Mouse (Mus musculus): ENCODE data around the gene Pla2g4e.

The Pla2g4e gene

DNA sequence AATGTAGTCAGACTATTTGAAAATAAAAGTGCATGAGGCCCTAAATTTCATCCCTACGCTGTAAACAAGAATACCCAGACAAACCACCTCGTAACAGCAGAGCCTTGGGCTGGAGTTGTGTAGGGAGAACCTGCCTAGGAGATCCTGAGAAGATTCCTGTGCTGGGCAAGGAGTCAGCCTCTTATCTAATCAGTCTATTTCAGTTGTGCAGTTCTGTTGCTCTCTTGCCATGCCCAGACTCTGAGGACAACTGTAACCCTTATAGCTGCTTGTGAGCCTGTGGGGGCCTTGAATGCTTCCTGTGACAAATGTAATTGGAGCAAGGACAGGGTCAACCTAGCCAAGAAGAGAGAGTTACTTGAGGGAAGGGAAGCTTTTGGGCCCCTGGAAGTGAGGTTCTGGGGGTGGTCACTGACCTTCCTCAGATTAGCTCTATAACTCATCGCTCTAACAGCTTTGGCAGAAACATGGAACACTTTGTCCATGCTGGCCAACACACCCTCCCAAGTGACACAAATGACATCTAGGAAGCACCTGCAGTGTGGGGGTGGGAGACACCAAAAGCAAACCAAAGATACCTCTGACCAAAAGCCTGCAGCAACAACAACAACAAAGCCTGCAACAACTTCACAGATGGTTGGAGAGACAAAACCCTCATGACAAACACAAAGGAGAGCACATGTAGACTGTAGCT, 9.0 kb downstream of the Pla2g4e start:
- DNase-seq, result no peak

DNA sequence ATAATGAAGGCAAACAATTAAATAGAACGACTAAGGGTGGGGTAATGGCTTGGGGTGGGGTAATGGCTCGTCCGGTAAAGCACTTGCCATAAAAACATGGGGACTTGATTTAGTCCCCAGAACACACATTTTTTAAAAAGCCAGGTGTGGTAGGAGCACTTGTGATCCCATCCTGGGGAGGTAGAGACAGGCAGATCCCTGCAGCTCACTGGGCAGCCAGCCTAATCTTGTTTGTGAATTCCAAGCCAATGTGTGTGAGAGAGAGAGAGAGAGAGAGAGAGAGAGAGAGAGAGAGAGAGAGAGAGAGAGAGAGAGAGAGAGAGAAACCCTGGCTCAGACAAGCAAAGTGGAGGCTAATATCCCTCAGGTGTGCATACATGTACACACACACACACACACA, 9.8 kb downstream of the Pla2g4e start:
- peak; percentile 33 to 69 for DNase-seq

DNA sequence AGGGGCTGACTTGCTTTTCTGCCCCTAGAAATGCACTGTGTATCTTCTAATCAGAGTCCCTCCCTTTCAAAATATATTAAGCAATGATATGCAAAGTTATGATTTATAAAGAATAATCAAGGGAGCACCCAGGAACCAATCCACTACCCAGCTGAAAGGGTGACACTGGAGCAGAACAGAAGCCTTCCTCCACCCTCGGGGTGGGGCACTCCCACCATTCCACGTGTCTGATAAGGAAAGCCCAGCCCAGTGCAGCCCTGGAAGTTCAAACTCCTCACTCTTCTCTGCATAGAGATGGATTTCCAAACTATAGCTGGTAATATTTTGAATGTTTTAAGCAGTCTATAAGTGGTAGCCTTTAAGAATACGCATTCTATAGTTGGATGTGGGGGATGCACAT, 13.5 kb downstream of the Pla2g4e start:
- no peak for DNase-seq

DNA sequence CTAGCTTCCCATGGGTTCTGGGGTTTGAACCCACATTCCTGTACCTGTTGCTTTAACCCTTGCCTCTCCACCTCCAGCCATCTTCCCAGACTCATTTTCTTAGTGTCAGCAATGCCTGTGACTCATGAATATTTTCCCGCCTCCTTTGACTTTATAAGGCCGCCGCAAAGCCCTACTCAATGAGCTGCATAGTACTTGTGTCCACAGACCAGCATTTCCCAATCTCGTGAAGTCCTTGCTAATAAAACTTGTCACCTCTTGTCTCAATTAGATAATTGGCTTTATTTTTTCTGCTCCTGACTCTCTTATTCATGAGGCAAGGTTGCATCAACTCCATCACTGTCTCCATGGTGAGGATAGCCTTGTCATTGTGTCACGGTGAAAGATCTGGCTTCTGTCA, 30.5 kb downstream of the Pla2g4e start:
- no peak for DNase-seq

DNA sequence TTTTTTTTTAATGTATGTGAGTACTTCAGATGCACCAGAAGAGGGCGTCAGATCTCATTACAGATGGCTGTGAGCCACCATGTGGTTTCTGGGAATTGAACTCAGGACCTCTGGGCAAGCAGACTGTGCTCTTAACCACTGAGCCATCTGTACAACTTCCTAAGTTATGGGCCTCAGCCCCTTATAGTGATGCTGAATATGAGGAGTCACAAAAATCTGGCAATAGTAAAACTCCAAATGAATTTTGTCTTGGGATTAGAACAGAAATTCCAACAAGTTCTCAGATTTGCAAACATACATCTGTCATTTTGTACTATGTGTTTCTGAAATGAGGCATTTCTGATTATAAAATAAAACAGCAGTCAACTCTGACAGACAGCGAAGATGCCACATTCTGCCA, 33.7 kb downstream of the Pla2g4e start:
- DNase-seq, result no peak

DNA sequence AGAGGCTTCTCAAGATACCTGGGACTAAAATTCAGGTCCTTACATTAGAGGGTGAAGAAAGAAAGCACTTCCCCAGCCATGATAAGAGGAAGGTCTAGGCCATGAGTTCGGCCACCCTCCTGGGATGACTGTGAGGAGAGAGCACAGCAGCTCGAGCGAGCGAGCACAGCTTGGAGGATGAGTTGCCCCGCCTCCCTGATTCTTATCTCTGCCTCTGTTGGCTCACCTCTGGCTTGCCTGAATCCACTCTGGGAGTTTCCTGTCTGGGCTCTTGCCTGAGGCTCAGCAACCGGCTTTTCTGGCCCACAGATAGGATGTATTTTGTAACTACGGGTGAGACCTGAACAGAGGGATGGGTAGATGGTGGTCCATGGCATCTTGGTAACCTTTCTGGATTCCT, 37.2 kb downstream of the Pla2g4e start:
- no peak for DNase-seq

DNA sequence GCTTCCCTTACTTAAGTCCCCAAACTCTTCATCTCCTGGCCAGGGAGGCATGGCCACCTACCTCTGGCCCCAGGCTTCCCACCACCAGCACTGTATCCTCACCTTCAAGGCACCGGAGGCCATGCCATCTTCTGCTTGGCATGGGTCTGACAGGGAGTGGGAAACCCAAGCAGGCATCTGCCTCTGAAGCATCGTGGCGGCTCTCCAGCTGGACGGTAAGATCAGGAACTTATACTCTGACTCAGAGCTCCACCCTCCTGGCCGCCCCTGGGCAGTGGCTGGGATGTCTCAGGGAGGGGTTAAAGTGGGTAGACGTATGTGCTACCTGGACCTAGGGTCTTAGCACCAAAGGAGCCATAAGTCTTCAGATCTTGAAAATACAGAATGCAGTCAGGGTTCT, 38.1 kb downstream of the Pla2g4e start:
- DNase-seq, result peak in 1 of 2 experiments; percentile 46

DNA sequence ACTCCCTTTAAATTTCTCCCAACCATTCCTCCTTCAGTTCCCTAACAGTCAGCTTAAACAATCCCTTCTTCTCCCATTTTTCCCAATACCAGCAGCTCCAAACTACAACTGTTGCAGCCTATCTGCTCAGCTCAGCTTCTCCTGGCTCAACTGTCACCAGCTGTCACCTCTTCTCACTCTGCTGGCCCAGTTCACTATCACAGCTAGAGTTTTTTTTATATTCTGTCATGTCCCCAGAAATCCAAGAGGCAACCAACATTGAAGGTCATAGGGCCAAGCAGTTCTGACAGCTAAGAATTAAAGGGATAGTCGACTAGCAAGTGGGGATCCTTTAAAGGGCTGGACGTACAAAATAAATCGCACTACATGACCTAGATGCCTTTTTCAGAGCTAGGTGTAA, 41.4 kb downstream of the Pla2g4e start:
- peak; percentile 26 to 30 for DNase-seq

DNA sequence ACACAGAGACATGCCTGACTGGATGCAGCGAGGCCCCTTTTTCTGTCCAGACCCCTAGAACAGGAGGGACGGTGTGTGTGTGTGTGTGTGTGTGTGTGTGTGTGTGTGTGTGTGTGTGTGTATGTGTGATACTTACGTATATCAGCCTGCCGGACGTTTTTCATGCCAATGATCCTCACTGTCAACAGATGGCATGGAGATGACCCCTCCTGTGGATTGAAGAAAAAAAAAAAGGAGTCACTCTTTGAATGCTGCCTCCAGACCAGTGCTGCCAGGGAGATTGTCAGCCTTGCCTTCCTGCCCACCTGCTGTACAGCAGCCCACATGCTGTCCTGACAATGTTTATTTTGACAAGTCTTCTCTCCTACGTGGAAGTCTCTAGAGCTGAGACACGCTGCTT, 45.1 kb downstream of the Pla2g4e start:
- peak; percentile 61 to 68 for DNase-seq

DNA sequence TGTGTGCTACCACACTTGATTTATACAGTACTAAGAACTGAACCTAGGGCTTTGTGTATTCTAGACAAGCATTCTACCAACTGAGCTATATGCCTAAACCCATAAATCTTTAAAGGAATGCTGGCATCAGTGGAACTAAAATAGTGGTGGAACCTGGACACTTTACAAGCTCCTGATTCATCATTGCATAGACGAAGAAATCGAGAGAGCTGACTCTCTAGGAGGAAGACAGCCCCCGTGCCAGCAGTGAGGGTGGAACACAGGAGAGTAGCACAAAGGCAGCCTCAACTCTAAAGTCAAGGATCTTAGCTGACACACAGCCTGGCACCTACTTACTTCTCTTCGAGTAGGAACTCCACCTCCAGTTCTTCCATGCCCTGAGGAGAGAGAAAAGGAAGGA, 57.0 kb downstream of the Pla2g4e start:
- DNase-seq, result no peak

DNA sequence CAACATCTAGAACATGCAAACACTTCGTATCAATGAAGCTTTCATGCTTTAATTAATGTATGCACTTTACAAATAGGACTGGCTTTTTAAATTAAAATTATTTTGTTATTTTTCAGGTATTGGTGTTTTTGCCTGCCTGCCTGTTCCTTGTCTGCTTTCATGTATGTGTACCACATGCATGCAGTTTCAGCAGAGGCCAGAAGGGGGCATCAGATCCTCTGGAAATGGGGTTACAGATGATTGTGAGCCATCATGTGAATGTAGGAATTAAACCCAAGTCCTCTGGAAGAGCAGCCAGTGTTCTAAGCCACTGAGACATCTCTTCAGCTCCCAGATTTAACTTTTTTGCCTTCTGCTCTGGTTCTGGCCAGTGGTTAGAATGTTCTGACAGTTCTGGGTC, 57.6 kb downstream of the Pla2g4e start:
- DNase-seq, result no peak

DNA sequence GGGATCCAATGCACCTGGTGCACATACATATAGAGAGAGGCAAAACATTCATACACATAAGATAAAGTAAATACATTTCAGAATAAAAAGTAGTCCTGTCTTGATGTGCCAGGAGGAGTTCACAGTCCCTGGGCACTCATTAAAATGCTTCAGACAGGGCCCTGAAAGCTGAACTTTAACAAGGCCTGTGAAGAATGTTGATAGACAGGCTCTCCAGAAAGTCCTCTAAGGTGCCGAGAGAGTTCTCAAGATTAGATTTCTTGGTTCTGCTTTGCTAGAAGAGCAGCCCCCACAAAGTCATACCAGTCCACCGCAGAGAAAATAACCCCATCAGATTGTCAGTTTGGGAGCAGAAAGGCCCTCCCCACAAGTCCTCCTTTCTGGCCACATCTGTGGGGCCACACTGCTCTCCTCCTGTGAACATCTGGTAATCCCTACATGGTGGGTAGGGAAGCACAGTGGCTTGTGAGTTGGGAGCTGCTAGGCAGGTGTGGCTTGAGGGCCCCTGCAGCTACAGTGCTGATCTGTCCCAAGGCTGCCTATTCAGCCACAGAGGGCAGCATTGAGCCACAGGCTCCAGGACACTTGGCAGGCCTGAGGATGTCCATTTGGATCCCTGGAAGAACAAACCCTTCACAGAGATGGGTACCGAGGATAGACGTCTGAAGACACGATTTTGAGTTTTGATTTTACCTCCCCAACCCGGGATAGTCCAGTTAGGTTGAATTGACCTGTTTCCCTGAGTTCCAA, 59.4 kb downstream of the Pla2g4e start:
- DNase-seq, result peak; percentile 45 to 63

DNA sequence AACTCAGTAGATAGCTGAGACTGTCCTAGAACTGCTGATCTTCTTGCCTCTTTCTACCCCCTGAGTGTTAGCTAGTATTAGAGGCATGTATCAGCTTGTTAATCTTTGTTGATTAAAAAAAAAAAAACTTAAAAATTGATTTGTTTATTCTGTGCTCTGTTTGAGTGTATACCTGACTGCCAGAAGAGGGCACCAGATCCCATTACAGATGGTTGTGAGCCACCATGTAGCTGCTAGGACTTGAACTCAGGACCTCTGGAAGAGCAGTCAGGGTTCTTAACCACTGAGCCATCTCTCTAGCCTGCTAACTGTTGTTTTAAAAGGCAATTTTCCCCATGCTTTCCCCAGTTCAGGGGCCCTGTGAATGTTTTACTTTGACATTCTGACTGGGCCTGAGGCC, 66.2 kb downstream of the Pla2g4e start:
- no peak for DNase-seq

DNA sequence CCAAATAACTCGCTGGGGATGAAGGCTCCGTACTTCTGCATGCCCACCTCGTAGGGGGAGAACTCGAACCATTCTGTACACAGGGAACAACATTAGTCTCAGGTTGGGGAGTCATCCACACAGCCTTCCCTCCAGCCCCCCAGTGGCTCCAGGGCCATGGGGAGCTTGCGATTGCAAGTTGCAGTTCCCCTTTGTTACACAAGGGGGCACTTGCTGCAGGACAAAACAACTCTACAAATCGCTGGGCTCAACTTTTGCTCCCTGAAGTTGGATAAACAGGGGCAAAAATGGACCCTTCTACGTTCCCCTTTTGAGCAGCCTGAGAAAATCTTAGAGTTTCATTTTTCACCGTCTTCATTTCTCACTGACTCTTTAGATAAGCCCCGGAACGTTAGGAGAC, 71.4 kb downstream of the Pla2g4e start:
- DNase-seq, result peak; percentile 66 to 83

DNA sequence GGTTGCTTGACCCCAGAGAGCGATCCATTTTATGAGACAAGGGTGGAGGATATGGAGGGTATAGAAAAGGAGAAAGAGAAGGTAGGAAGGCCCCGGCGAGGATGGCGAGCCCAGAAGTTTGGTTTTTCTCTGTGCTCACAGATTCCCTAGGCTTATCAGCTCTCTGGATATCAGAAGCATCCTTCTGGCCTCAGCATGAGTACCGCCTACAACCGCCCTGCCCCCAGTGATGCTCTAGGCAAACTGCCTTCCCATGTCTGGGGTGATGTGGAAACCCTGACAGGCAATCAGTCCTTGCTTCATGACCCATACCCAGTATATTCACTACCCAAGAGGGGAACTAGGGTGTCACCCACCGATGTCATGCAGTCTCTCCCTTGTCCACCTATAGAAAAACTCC, 73.8 kb downstream of the Pla2g4e start:
- DNase-seq, result no peak

DNA sequence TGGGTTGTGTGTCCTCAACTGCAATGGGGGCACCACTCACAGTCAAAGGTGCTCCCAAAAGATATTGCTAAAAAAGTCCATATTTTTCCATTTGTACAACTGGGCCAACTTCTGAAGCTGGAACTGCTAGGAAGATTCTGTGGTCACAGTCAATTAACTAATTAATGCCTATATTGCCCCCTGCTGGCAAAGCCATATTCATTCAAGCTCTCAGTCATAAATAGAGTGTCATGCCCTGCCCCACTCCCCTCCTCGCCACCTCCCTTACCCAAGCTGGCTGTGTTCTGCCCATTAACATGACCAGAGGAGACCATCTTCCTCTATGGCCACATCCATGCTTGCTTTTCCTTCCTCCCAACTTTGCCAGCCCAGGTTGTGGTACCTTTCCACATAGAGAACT, 74.4 kb downstream of the Pla2g4e start:
- DNase-seq, result peak in 1 of 2 experiments; percentile 16

DNA sequence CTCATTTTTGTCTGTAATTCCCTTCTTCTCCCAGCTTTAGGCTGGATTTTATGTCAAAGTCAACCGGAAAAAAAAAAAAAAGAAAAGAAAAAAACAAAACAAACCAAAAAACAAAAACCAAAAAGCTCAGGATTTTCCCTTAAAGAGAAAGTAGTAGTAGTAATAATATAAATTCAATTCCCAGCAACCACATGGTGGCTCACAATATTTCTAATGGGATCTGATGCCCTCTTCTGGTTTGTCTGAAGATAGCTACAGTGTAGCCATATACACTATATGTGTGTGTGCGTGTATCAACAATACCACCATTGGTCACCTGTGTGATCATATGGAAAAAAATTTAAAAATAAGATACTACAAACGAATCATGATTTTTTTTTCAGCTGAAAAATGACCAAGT, 75.8 kb downstream of the Pla2g4e start:
- DNase-seq, result no peak

DNA sequence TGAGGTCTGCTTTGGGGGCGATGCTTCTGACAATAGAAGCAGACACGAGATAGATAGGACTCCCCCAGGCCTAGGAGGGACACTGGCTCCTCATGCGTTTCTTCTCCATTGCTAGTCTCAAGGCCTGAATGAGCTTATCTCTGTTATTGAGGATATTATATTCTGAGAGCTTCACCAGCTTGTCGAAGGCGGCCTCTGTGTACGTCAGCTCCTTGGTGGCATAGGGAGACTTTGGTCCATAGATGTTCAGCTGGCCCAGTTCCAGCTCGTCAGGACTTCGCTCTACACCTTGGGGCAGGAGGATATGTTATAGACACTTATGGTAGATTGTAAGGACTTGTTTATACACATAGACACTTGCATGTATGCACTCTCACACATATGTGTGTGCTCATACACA, 77.4 kb downstream of the Pla2g4e start:
- DNase-seq, result no peak

DNA sequence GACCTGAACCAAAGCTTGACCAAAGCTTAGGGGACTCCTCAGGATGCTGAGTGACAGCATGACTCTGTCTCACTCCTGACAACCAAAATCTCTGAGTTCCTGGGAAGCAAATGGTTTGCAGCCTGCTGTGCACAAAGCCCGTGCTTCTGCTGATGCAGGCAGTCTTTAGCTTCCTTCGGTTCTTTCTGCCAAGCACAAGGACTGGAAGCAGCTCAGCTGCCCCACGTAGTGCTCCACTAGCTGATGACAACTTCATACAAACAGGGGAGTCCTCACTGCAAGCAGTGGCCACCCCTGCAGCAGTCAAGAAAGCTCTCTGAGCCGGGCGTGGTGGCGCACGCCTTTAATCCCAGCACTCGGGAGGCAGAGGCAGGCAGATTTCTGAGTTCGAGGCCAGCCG, 79.7 kb downstream of the Pla2g4e start:
- DNase-seq, result no peak

DNA sequence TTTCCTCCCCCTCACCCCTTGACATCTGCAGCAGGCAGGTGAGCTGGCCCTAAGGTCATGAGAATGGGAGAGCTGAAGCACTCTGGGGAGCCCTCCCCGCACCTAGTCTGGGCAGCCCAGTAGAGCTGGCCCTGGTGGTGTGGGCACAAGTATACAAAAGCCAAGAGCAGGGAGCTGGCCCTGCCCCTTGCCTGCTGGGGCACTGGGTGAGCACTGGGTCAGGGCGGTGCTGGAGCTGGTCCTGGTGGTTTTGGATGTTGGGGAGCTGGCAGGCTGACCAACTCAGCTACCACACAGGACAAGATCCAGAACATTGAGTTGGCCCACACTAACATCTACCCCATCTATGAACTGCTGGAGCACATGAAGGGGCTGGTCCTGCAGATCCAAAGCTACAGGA, 85.7 kb downstream of the Pla2g4e start:
- no peak for DNase-seq

DNA sequence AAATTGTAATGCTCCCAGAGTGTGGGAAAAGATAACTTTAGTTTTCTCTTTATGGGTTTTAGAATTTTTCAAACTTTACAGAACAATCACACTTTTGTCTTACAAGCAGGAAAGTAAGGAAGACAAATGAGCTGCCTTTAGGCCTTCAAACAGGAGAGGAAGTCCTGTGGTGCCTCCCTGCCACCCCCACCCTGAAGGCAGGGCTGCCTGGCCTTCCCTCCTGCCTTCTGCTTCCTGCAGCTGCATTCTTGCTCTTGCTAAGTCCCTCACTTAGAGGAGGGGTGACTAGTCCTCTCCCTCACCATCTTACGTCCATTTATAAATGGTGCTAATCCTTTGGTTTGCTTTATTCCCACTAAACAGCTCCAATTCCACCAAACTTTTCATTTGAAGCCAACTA, 86.3 kb downstream of the Pla2g4e start:
- DNase-seq, result no peak

DNA sequence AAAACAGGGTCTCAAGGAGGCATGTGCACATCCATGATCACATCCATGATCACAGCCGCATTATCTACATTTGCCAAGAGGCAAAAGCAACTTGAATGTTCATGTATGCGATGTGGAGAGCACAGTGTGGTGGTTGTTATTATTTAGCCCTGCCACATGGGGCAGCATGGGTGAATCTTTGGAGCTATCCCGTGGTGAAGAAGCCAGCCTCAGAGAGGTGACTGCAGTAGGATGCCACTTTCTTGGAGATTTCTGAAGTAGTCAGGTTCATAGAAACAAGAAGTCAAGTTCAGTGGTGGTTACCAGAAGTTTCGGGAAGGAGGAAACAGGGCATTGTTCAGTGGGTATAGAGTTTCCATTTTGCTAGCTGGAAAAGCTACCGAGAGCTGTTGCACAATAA, 87.1 kb downstream of the Pla2g4e start:
- DNase-seq, result no peak

DNA sequence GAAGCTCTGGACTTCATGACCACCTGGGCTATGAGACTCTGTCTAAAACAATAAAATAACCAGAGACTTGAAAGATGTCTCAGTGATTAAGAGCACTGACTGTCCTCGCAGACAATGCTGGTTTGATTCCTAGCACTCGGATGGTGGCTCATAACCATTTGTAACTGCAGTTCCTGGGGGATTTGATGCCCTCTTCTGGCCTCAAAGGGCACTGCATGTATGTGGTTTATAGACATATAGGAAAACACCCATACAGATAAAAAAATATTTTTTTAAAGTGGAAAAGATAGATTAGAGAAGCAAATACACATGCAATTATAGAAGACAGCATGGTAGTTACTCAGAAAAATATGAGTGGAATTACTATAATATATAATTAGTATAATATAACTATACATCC, 87.5 kb downstream of the Pla2g4e start:
- no peak for DNase-seq

DNA sequence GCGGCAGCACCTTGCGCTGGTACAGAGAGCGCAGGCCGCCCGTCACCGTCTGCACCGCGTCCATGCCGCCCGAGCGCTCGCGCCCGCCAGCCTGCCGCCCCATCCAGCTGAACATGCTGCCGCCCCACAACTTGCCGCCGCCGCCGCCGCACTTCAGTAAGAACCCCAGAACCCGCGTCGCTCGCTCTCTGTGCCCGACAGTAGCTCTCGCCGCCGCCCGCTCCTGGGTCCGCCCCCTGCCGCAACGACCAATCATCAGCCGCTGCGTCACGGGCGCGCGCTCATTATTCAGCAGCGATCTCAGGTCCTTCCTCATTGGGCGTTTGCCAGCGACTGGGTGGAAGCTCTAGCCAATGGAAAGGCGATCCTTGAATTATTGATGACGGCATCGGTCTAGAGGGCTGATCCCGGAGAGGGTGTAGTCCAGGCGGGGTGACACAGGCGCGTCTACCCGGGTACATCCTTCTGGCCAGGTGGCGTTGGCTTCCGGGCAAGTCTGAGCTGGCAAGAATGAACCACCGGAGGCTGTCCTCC, 90.7 kb downstream of the Pla2g4e start, which contains the start of gene Ehd4:
Gene Ehd4 (minus strand): TSS at position 246 of the 534 bp plus-strand sequence.
- peak; percentile 99 to 100 for DNase-seq
